Mouse (Mus musculus) hindbrain, embryonic 16.5 days (tissue): ENCODE data around the gene Kcnt2. TPM values are rescaled to one million over a fixed set of nuclear protein-coding genes. Genes with fewer than 3 reads are reported as not detected.

Experiments
- ATAC-seq: fragments of 200-750 bp; cut with Nextera tagmentation; 2 replicates; pipeline ENCODE4 v1.8.0; 2017; ENCODE audit warnings: moderate TSS enrichment, moderate library complexity
- H3K27ac ChIP-seq: fragments of 300-500 bp; sonication (generic); 2 replicates; pipeline ENCODE4 v1.5.1; 2014; ENCODE audit warnings: low read depth, mild to moderate bottlenecking, control low read depth, low read length, moderate library complexity
- H3K27me3 ChIP-seq: fragments of 300-500 bp; sonication (generic); replicated peaks from 2 replicates; pipeline ENCODE4 v1.6.1; 2014; ENCODE audit warnings: low read length; ENCODE audit not compliant: control insufficient read depth, insufficient read depth
- H3K36me3 ChIP-seq: fragments of 300-500 bp; sonication (generic); 2 replicates; pipeline ENCODE4 v1.6.1; 2014; ENCODE audit warnings: mild to moderate bottlenecking, low read length, moderate library complexity, mixed read lengths; ENCODE audit not compliant: control insufficient read depth, insufficient read depth
- H3K4me1 ChIP-seq: fragments of 300-500 bp; sonication (generic); 2 replicates; pipeline ENCODE4 v1.6.1; 2014; ENCODE audit warnings: low read depth, low read length; ENCODE audit not compliant: control insufficient read depth, insufficient read depth
- H3K4me2 ChIP-seq: fragments of 300-500 bp; sonication (generic); 2 replicates; pipeline ENCODE4 v1.6.1; 2014; ENCODE audit warnings: mild to moderate bottlenecking, low read length, control low read depth, moderate library complexity
- H3K4me3 ChIP-seq: fragments of 300-500 bp; sonication (generic); 2 replicates; pipeline ENCODE4 v1.5.1; 2014; ENCODE audit warnings: mild to moderate bottlenecking, low read length, control low read depth, moderate library complexity
- H3K9ac ChIP-seq: fragments of 300-500 bp; sonication (generic); 2 replicates; pipeline ENCODE4 v1.6.1; 2014; ENCODE audit warnings: low read depth, mild to moderate bottlenecking, control low read depth, low read length, moderate library complexity
- H3K9me3 ChIP-seq: fragments of 300-500 bp; sonication (generic); 2 replicates; pipeline ENCODE4 v1.6.1; 2014; ENCODE audit warnings: mild to moderate bottlenecking, low read length, moderate library complexity; ENCODE audit not compliant: control insufficient read depth
- WGBS: fragments of 180-500 bp; shearing (Covaris S2); extraction: QIAGEN DNeasy Blood & Tissue Kit; methylation state at CpG from one replicate; pipeline ENCODE4 v1.1.7; 2014; 5-methylcytosine and 5-hydroxymethylcytosine counted together
- polyA plus RNA-seq: library from polyadenylated mRNA; unstranded; fragments of >200 nt; fragmentation: Nextera tagmentation; extraction: Ambion mirVana; gene quantifications from 2 replicates; pipeline ENCODE4 v1.2.1, GENCODE M21; 2015

Kcnt2 gene
- polyA plus RNA-seq, 1 experiment from 2014 or later = 3.1 TPM

- 74% methylated on average over 3 of the region's 3 CpGs for WGBS
Observed at GRCm38 (mm10) chr1:140451461-140451860, 205.5 kb downstream of the Kcnt2 start.

GRCm38 (mm10) chr1:140451924-140452323 lies 206.0 kb downstream of the Kcnt2 start:
- Histone ChIP-seq H3K36me3 (no peaks in the 10 kb centered on the region), H3K9ac (no peak overlapping the region), H3K4me2 (no peak overlapping the region), H3K9me3 (no peaks in the 10 kb centered on the region), H3K4me1 (no peaks in the 10 kb centered on the region), H3K27me3 (no peaks in the 10 kb centered on the region), H3K4me3 (no peak overlapping the region), H3K27ac (no peak overlapping the region)
- no peak for ATAC-seq
- 65% methylated on average over 1 of the region's 1 CpGs for WGBS

More at GRCm38 (mm10) chr1:140451461-140451860, 205.5 kb downstream of the Kcnt2 start:
- Histone ChIP-seq H3K27ac (no peak overlapping the region), H3K4me1 (no peaks in the 10 kb centered on the region), H3K4me3 (no peak overlapping the region), H3K9ac (no peak overlapping the region), H3K9me3 (no peaks in the 10 kb centered on the region), H3K4me2 (no peak overlapping the region), H3K27me3 (no peaks in the 10 kb centered on the region), H3K36me3 (no peaks in the 10 kb centered on the region)
- ATAC-seq = no peak

GRCm38 (mm10) chr1:140455903-140456302 lies 209.9 kb downstream of the Kcnt2 start:
- H3K27me3 ChIP-seq = no peaks in the 10 kb centered on the region
- no peak for ATAC-seq
- H3K4me3 ChIP-seq = no peak overlapping the region
- H3K9me3 ChIP-seq = no peaks in the 10 kb centered on the region
- H3K4me2 ChIP-seq = no peak overlapping the region
- no peaks in the 10 kb centered on the region for H3K4me1 ChIP-seq
- WGBS = 77% methylated on average over 2 of the region's 2 CpGs
- H3K27ac ChIP-seq = no peak overlapping the region
- H3K36me3 ChIP-seq = no peaks in the 10 kb centered on the region
- H3K9ac ChIP-seq = no peak overlapping the region

GRCm38 (mm10) chr1:140456873-140457272 lies 210.9 kb downstream of the Kcnt2 start:
- Histone ChIP-seq H3K27me3 (no peaks in the 10 kb centered on the region), H3K4me2 (no peak overlapping the region), H3K4me3 (no peak overlapping the region), H3K27ac (no peak overlapping the region), H3K9me3 (no peaks in the 10 kb centered on the region), H3K4me1 (no peaks in the 10 kb centered on the region), H3K36me3 (no peaks in the 10 kb centered on the region), H3K9ac (no peak overlapping the region)
- WGBS = 88% methylated on average over 2 of the region's 2 CpGs
- no peak for ATAC-seq

- Histone ChIP-seq H3K27ac (no peak overlapping the region), H3K27me3 (no peaks in the 10 kb centered on the region), H3K9me3 (no peaks in the 10 kb centered on the region), H3K4me1 (no peaks in the 10 kb centered on the region), H3K9ac (no peak overlapping the region), H3K4me3 (no peak overlapping the region), H3K36me3 (no peaks in the 10 kb centered on the region), H3K4me2 (no peak overlapping the region)
- WGBS = 62% methylated on average over 4 of the region's 4 CpGs
- ATAC-seq = no peak
Observed at GRCm38 (mm10) chr1:140468315-140468714, 222.4 kb downstream of the Kcnt2 start.

GRCm38 (mm10) chr1:140469586-140469985 lies 223.6 kb downstream of the Kcnt2 start:
- no peak for ATAC-seq
- H3K9ac ChIP-seq = no peak overlapping the region
- no peaks in the 10 kb centered on the region for H3K4me1 ChIP-seq
- H3K36me3 ChIP-seq = no peaks in the 10 kb centered on the region
- H3K4me2 ChIP-seq = no peak overlapping the region
- H3K4me3 ChIP-seq = no peak overlapping the region
- no peaks in the 10 kb centered on the region for H3K27me3 ChIP-seq
- 96% methylated on average over 1 of the region's 1 CpGs for WGBS
- H3K9me3 ChIP-seq = no peaks in the 10 kb centered on the region
- H3K27ac ChIP-seq = no peak overlapping the region

- no peak for ATAC-seq
- H3K4me1 ChIP-seq = no peaks in the 10 kb centered on the region
- H3K4me2 ChIP-seq = no peak overlapping the region
- no peak overlapping the region for H3K27ac ChIP-seq
- H3K27me3 ChIP-seq = no peaks in the 10 kb centered on the region
- no peaks in the 10 kb centered on the region for H3K9me3 ChIP-seq
- WGBS = 74% methylated on average over 2 of the region's 2 CpGs
- no peak overlapping the region for H3K4me3 ChIP-seq
- H3K36me3 ChIP-seq = no peaks in the 10 kb centered on the region
- H3K9ac ChIP-seq = no peak overlapping the region
Observed at GRCm38 (mm10) chr1:140476921-140477320, 231.0 kb downstream of the Kcnt2 start.

GRCm38 (mm10) chr1:140484016-140484415 lies 238.1 kb downstream of the Kcnt2 start:
- Histone ChIP-seq H3K4me2 (no peak overlapping the region), H3K9me3 (no peaks in the 10 kb centered on the region), H3K4me1 (no peaks in the 10 kb centered on the region), H3K9ac (no peak overlapping the region), H3K27ac (no peak overlapping the region), H3K27me3 (no peaks in the 10 kb centered on the region), H3K4me3 (no peak overlapping the region), H3K36me3 (no peaks in the 10 kb centered on the region)
- 90% methylated on average over 1 of the region's 1 CpGs for WGBS
- ATAC-seq = no peak

GRCm38 (mm10) chr1:140489816-140490215 lies 243.9 kb downstream of the Kcnt2 start:
- no peaks in the 10 kb centered on the region for H3K4me1 ChIP-seq
- no peak overlapping the region for H3K9ac ChIP-seq
- no peaks in the 10 kb centered on the region for H3K36me3 ChIP-seq
- H3K27me3 ChIP-seq = no peaks in the 10 kb centered on the region
- no peak overlapping the region for H3K4me2 ChIP-seq
- no peaks in the 10 kb centered on the region for H3K9me3 ChIP-seq
- H3K4me3 ChIP-seq = no peak overlapping the region
- no peak overlapping the region for H3K27ac ChIP-seq
- WGBS = 81% methylated on average over 2 of the region's 2 CpGs
- ATAC-seq = no peak

- Histone ChIP-seq H3K27me3 (no peaks in the 10 kb centered on the region), H3K36me3 (no peaks in the 10 kb centered on the region), H3K9me3 (no peaks in the 10 kb centered on the region), H3K4me2 (no peak overlapping the region), H3K27ac (no peak overlapping the region), H3K4me3 (no peak overlapping the region), H3K9ac (no peak overlapping the region), H3K4me1 (no peaks in the 10 kb centered on the region)
- WGBS = 96% methylated on average over 1 of the region's 1 CpGs
- no peak for ATAC-seq
Observed at GRCm38 (mm10) chr1:140491406-140491805, 245.4 kb downstream of the Kcnt2 start.
